Mouse (Mus musculus) heart, embryonic 13.5 days (tissue): ENCODE measurements around the gene Rnf214. TPM values are rescaled to one million over a fixed set of nuclear protein-coding genes. Genes with fewer than 3 reads are reported as not detected.

Source experiments
- ATAC-seq: fragments of 200-750 bp; cut with Nextera tagmentation; 2 replicates; pipeline ENCODE4 v1.8.0; 2017; ENCODE audit warnings: moderate TSS enrichment; ENCODE audit not compliant: insufficient number of reproducible peaks, low FRiP score, low TSS enrichment; ENCODE audit errors: extremely low read depth
- H3K27ac ChIP-seq: fragments of 300-500 bp; sonication (generic); replicated peaks from 2 replicates; pipeline ENCODE4 v1.5.1; 2015; ENCODE audit warnings: moderate library complexity, mild to moderate bottlenecking, inconsistent platforms
- H3K27me3 ChIP-seq: fragments of 300-500 bp; sonication (generic); replicated peaks from 2 replicates; pipeline ENCODE4 v1.6.1; 2015; ENCODE audit warnings: mild to moderate bottlenecking, inconsistent platforms
- H3K36me3 ChIP-seq: fragments of 300-500 bp; sonication (generic); 2 replicates; pipeline ENCODE4 v1.6.1; 2015; ENCODE audit warnings: mild to moderate bottlenecking, inconsistent platforms
- H3K4me1 ChIP-seq: fragments of 300-500 bp; sonication (generic); 2 replicates; pipeline ENCODE4 v1.6.1; 2015; ENCODE audit warnings: inconsistent platforms
- H3K4me2 ChIP-seq: fragments of 300-500 bp; sonication (generic); 2 replicates; pipeline ENCODE4 v1.6.1; 2015; ENCODE audit warnings: inconsistent platforms, mild to moderate bottlenecking, moderate library complexity
- H3K4me3 ChIP-seq: fragments of 300-500 bp; sonication (generic); 2 replicates; pipeline ENCODE4 v1.5.1; 2015; ENCODE audit warnings: moderate library complexity, mild to moderate bottlenecking, inconsistent platforms
- H3K9ac ChIP-seq: fragments of 300-500 bp; sonication (generic); 2 replicates; pipeline ENCODE4 v1.6.1; 2015; ENCODE audit warnings: inconsistent platforms, mild to moderate bottlenecking, moderate library complexity
- H3K9me3 ChIP-seq: fragments of 300-500 bp; sonication (generic); 2 replicates; pipeline ENCODE4 v1.6.1; 2016; ENCODE audit warnings: inconsistent platforms
- WGBS: fragments of 180-500 bp; shearing (Covaris S2); methylation state at CpG from one replicate; pipeline ENCODE4 v1.1.7; 2015; ENCODE audit warnings: mixed read lengths; 5-methylcytosine and 5-hydroxymethylcytosine counted together
- polyA plus RNA-seq: library from polyadenylated mRNA; unstranded; fragments of >200 nt; fragmentation: Nextera tagmentation; extraction: Ambion mirVana; gene quantifications from 2 replicates; pipeline ENCODE4 v1.2.1, GENCODE M21; 2015

The Rnf214 gene
- polyA plus RNA-seq, 1 experiment from 2014 or later = 40.0 TPM

- Histone ChIP-seq H3K36me3 (peaks cover 98% of the 10 kb centered on the region), H3K9me3 (no peaks in the 10 kb centered on the region), H3K4me1 (no peaks in the 10 kb centered on the region), H3K9ac (no peak overlapping the region), H3K4me3 (no peak overlapping the region), H3K27ac (no peak overlapping the region), H3K4me2 (no peak overlapping the region), H3K27me3 (no peaks in the 10 kb centered on the region)
- ATAC-seq = no peak
Observed at GRCm38 (mm10) chr9:45893681-45894080, 13.0 kb downstream of the Rnf214 start.

GRCm38 (mm10) chr9:45877928-45878327, 28.8 kb downstream of the Rnf214 start:
- no peak overlapping the region for H3K4me2 ChIP-seq
- H3K4me1 ChIP-seq = no peaks in the 10 kb centered on the region
- H3K9ac ChIP-seq = no peak overlapping the region
- WGBS = 54% methylated on average over 2 of the region's 2 CpGs
- H3K4me3 ChIP-seq = no peak overlapping the region
- H3K27me3 ChIP-seq = no peaks in the 10 kb centered on the region
- no peak for ATAC-seq
- no peak overlapping the region for H3K27ac ChIP-seq
- no peaks in the 10 kb centered on the region for H3K9me3 ChIP-seq
- peaks cover 83% of the 10 kb centered on the region for H3K36me3 ChIP-seq

- Histone ChIP-seq H3K4me1 (no peaks in the 10 kb centered on the region), H3K27me3 (no peaks in the 10 kb centered on the region), H3K9ac (no peak overlapping the region), H3K27ac (no peak overlapping the region), H3K9me3 (no peaks in the 10 kb centered on the region), H3K4me2 (no peak overlapping the region), H3K36me3 (peaks cover 96% of the 10 kb centered on the region), H3K4me3 (no peak overlapping the region)
- WGBS = 88% methylated on average over 3 of the region's 3 CpGs
- ATAC-seq = no peak
Observed at GRCm38 (mm10) chr9:45870265-45870664, 36.4 kb downstream of the Rnf214 start.

DNA sequence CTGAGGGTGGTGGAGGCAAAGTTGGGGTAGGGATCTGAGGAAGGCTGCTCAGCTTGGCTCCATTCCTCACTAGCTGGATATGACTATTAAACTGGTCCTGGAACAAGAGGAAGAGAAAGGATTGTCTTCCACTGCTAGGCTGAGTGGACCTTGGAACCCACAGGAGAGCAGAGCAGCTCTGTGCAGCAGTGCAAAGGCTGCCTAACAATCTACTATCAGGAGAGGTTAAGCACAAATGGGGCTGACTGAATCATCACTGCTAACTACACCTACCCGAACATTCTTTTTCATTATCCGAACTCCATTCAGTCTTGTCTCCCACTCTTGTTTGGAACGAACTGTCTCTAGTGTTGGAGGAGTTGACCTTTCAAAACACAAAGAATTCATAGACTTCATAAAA, 37.5 kb downstream of the Rnf214 start:
- H3K4me1 ChIP-seq = no peaks in the 10 kb centered on the region
- H3K27ac ChIP-seq = no peak overlapping the region
- H3K9me3 ChIP-seq = no peaks in the 10 kb centered on the region
- no peak for ATAC-seq
- no peaks in the 10 kb centered on the region for H3K27me3 ChIP-seq
- H3K9ac ChIP-seq = no peak overlapping the region
- H3K4me3 ChIP-seq = no peak overlapping the region
- H3K36me3 ChIP-seq = peaks cover 96% of the 10 kb centered on the region
- 91% methylated on average over 3 of the region's 3 CpGs for WGBS
- no peak overlapping the region for H3K4me2 ChIP-seq

GRCm38 (mm10) chr9:45861813-45862212, 44.9 kb downstream of the Rnf214 start:
- H3K36me3 ChIP-seq = peaks cover 98% of the 10 kb centered on the region

DNA sequence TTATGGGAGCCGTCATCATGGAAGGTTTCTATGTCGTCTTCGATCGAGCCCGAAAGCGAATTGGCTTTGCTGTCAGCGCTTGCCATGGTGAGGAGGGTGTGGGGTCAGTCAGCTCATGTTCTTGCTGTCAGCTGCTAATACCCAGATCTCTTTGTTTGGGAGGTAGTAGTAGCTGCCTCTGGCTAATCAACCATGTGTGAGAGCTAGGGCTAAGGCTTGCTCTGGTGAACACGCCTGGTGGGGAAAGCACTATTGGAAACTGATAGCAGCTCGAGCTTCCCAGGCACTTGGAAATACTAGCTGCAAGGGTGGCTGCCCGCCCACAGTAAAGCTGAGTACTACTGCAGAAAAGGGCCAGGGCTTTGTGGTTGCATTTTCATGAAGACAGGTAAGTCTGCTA, 47.3 kb downstream of the Rnf214 start:
- no peaks in the 10 kb centered on the region for H3K9me3 ChIP-seq
- H3K27me3 ChIP-seq = no peaks in the 10 kb centered on the region
- ATAC-seq = no peak
- H3K4me1 ChIP-seq = no peaks in the 10 kb centered on the region
- peaks cover 98% of the 10 kb centered on the region for H3K36me3 ChIP-seq
- H3K27ac ChIP-seq = no peak overlapping the region
- 90% methylated on average over 10 of the region's 10 CpGs for WGBS
- no peak overlapping the region for H3K4me2 ChIP-seq
- H3K4me3 ChIP-seq = no peak overlapping the region
- H3K9ac ChIP-seq = no peak overlapping the region

More at GRCm38 (mm10) chr9:45861813-45862212, 44.9 kb downstream of the Rnf214 start:
- Histone ChIP-seq H3K4me1 (no peaks in the 10 kb centered on the region), H3K4me3 (no peak overlapping the region), H3K9me3 (no peaks in the 10 kb centered on the region), H3K4me2 (no peak overlapping the region), H3K9ac (no peak overlapping the region), H3K27ac (no peak overlapping the region), H3K27me3 (no peaks in the 10 kb centered on the region)
- WGBS = 84% methylated on average over 7 of the region's 7 CpGs
- ATAC-seq = no peak

GRCm38 (mm10) chr9:45854136-45854535, 52.6 kb downstream of the Rnf214 start:
- Histone ChIP-seq H3K9ac (no peak overlapping the region), H3K27ac (no peak overlapping the region), H3K4me1 (peaks cover 33% of the 10 kb centered on the region), H3K9me3 (no peaks in the 10 kb centered on the region), H3K36me3 (peaks cover 63% of the 10 kb centered on the region), H3K4me3 (no peak overlapping the region), H3K4me2 (no peak overlapping the region), H3K27me3 (no peaks in the 10 kb centered on the region)
- 71% methylated on average over 1 of the region's 1 CpGs for WGBS
- ATAC-seq = no peak

DNA sequence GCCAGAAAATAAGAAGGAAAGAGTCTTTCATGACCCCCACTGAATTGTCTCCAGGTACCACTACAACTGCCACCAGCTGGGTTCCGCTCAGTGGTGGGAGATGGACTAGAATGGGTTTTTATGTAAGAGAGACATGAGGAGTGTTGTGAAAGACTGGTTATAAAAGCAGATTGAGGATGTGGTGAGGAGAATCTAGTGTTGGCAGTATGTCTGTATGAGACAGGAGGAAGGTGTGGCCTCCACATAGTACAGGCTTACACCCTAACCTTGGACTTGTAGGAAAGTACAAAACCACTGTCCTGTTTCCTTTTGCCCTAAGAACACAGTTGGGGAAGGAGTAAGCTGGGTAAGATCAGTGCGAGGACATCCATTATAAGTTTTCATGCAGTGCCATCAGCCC, 53.0 kb downstream of the Rnf214 start:
- ATAC-seq = no peak
- Histone ChIP-seq H3K9ac (no peak overlapping the region), H3K36me3 (peaks cover 58% of the 10 kb centered on the region), H3K4me2 (no peak overlapping the region), H3K27me3 (no peaks in the 10 kb centered on the region), H3K9me3 (no peaks in the 10 kb centered on the region), H3K4me3 (no peak overlapping the region), H3K4me1 (peaks cover 37% of the 10 kb centered on the region), H3K27ac (no peak overlapping the region)
- WGBS = 95% methylated on average over 2 of the region's 2 CpGs

DNA sequence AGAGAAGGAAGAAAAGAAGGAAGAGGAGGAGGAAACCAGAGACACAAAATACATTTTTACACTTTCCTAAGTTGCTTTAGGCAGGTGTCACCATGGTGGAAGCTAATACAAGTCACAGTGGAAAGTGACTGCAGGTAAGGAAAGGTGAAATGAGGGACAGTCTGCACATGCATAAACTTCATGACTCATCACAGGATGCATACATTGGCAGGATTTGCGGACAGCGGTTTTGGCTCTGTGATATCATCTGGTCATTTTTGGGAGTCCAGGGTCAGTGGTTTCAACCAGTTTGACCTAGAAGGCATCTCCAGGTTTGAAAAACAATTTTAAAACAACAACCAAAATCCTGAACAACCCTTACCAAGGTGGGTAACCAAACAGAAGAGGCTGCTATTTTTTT, 54.9 kb downstream of the Rnf214 start:
- 94% methylated on average over 2 of the region's 2 CpGs for WGBS
- Histone ChIP-seq H3K36me3 (peaks cover 42% of the 10 kb centered on the region), H3K4me2 (no peak overlapping the region), H3K4me3 (no peak overlapping the region), H3K9me3 (no peaks in the 10 kb centered on the region), H3K9ac (no peak overlapping the region), H3K27ac (no peak overlapping the region), H3K4me1 (peaks cover 43% of the 10 kb centered on the region), H3K27me3 (no peaks in the 10 kb centered on the region)
- no peak for ATAC-seq

DNA sequence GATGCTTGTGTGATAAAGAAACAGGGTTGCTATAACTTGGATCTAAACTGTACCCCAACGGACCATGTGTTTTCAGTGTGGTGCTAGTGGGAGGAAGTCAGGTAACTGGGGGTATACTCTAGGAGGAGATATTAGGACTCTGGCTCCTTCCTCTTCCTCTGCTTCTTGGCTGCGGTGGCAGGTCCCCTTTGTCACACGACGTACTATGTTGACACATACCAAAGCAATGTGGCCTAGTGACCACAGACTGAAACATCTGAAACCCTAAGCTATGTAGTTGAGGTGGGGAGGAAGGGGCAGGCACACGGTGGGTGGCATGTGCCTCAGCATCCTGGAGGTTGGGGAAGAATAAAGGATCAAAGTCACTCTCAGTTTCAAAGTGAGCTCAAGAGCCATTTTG, 55.4 kb downstream of the Rnf214 start:
- peaks cover 38% of the 10 kb centered on the region for H3K36me3 ChIP-seq
- peaks cover 43% of the 10 kb centered on the region for H3K4me1 ChIP-seq
- no peak for ATAC-seq
- H3K9me3 ChIP-seq = no peaks in the 10 kb centered on the region
- H3K9ac ChIP-seq = 0 out of 2 replicates have a peak overlapping the region, but pooled peaks have one; percentile 55
- no peak overlapping the region for H3K4me2 ChIP-seq
- H3K27ac ChIP-seq = peak overlapping the region; percentile 92
- H3K4me3 ChIP-seq = no peak overlapping the region
- no peaks in the 10 kb centered on the region for H3K27me3 ChIP-seq
- WGBS = 57% methylated on average over 5 of the region's 5 CpGs

DNA sequence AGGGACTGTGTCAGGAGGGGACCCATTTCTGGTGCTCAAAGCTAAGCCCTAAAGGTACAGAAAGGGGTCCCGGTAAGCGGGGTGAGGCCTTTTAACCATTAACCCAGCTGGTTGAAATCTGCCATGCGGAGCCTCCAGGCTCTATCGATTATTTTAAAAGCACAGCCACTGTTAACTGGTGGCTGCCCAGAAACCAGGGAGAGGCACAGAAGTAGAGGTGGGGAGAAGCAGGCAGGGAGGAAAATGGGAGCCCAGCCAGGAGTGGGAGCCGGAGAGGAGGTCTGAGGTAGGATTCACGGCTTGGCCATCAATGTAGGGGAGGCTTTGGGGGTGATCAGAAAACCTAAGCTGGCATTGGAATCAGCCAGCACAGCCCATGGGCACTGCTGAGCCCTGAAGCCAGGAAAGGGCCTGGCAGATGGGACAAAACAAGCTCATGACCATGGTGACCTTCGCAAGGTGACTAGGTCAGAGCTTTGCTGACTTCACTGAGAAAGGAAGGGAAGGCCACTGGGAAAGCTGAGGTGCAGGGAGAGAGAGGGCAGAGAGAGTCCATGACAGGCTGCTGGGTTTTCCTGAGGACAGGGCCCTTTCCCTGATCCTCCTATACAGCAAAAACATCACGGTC, 56.1 kb downstream of the Rnf214 start:
- no peaks in the 10 kb centered on the region for H3K9me3 ChIP-seq
- H3K4me2 ChIP-seq = peak overlapping the region; percentile 12; the same call in 1 of the 2 replicates
- H3K36me3 ChIP-seq = peaks cover 31% of the 10 kb centered on the region
- H3K9ac ChIP-seq = peak overlapping the region; percentile 55
- H3K4me1 ChIP-seq = peaks cover 43% of the 10 kb centered on the region
- ATAC-seq = no peak
- WGBS = 65% methylated on average over 8 of the region's 8 CpGs
- peak overlapping the region; percentile 92 for H3K27ac ChIP-seq
- H3K27me3 ChIP-seq = no peaks in the 10 kb centered on the region
- H3K4me3 ChIP-seq = no peak overlapping the region
